Mouse (Mus musculus) adrenal gland, adult 2 months (tissue): ENCODE data around the gene Scp2. TPM values are rescaled to one million over a fixed set of nuclear protein-coding genes. Genes with fewer than 3 reads are reported as not detected.
"Not testable (repeated sequence)": the region's sequence is repeated elsewhere in the genome, so short reads cannot be mapped to it uniquely, and the experiment has no call there.

Experiments used
- DNase-seq: peaks from one replicate; pipeline ENCODE4 v3.0.0; 2021
- polyA plus RNA-seq: library from polyadenylated mRNA; depleted of rRNA; stranded (reverse); fragments of >200 nt; gene quantifications from 2 replicates; pipeline ENCODE4 v1.2.3, GENCODE M21; 2012
- total RNA-seq, 2 experiments: library from RNA; stranded (reverse); gene quantifications; 2 replicates each; pipeline ENCODE4 v1.2.3; 2021

The Scp2 gene
- total and polyA plus RNA-seq, 3 experiments = 70.2 to 443 (median 265) TPM

GRCm38 (mm10) chr4:108109728-108110127 lies 35.1 kb downstream of the Scp2 start:
- DNase-seq = no peak

- DNase-seq = no peak
These were observed 48.5 kb downstream of the Scp2 start, which contains the start of gene Podn for GRCm38 (mm10) chr4:108096345-108096744. Podn (minus strand) TSS chr4:108096445.

- DNase-seq = no peak
These were observed 51.9 kb downstream of the Scp2 start for GRCm38 (mm10) chr4:108092741-108093397.

- DNase-seq = no peak
These were observed 60.8 kb downstream of the Scp2 start for GRCm38 (mm10) chr4:108083993-108084392.

GRCm38 (mm10) chr4:108083032-108083735 lies 61.6 kb downstream of the Scp2 start:
- no peak for DNase-seq

GRCm38 (mm10) chr4:108082401-108082806 lies 62.4 kb downstream of the Scp2 start:
- no peak for DNase-seq

- DNase-seq = no peak
These were observed 63.9 kb downstream of the Scp2 start for GRCm38 (mm10) chr4:108080876-108081275.

- DNase-seq = peak; percentile 40
These were observed 65.0 kb downstream of the Scp2 start for GRCm38 (mm10) chr4:108079762-108080161.

- DNase-seq = not testable (repeated sequence)
These were observed 65.6 kb downstream of the Scp2 start for GRCm38 (mm10) chr4:108079191-108079590.

GRCm38 (mm10) chr4:108077224-108077955 lies 67.4 kb downstream of the Scp2 start:
- DNase-seq = no peak

GRCm38 (mm10) chr4:108074204-108074823 lies 70.5 kb downstream of the Scp2 start:
- DNase-seq = no peak

GRCm38 (mm10) chr4:108072086-108072485 lies 72.7 kb downstream of the Scp2 start:
- DNase-seq = no peak

GRCm38 (mm10) chr4:108071235-108071901 lies 73.4 kb downstream of the Scp2 start:
- DNase-seq = peak; percentile 98

GRCm38 (mm10) chr4:108070723-108071122 lies 74.1 kb downstream of the Scp2 start:
- DNase-seq = peak; percentile 41

- no peak for DNase-seq
These were observed 74.5 kb downstream of the Scp2 start for GRCm38 (mm10) chr4:108070286-108070685.

GRCm38 (mm10) chr4:108068081-108068480 lies 76.7 kb downstream of the Scp2 start:
- no peak for DNase-seq

- DNase-seq = no peak
These were observed 77.5 kb downstream of the Scp2 start for GRCm38 (mm10) chr4:108067261-108067660.

- DNase-seq = no peak
These were observed 78.2 kb downstream of the Scp2 start for GRCm38 (mm10) chr4:108066569-108066968.

- no peak for DNase-seq
These were observed 79.5 kb downstream of the Scp2 start for GRCm38 (mm10) chr4:108065176-108065844.

- no peak for DNase-seq
These were observed 81.2 kb downstream of the Scp2 start for GRCm38 (mm10) chr4:108063616-108064015.

- DNase-seq = no peak
These were observed 82.3 kb downstream of the Scp2 start for GRCm38 (mm10) chr4:108062524-108062923.
